Mouse (Mus musculus) cerebellum, postnatal 4 days (tissue): ENCODE results near the gene Akp3.
A peak's percentile ranks its signal among the peaks of the same experiment; 100 is the strongest.

Experiments used
- DNase-seq, 2 experiments: peaks; one replicate each; pipeline ENCODE4 v3.0.0; 2022; ENCODE audit warnings: low spot score in 2 of 2, mixed read lengths in 1 of 2

The Akp3 gene

DNA sequence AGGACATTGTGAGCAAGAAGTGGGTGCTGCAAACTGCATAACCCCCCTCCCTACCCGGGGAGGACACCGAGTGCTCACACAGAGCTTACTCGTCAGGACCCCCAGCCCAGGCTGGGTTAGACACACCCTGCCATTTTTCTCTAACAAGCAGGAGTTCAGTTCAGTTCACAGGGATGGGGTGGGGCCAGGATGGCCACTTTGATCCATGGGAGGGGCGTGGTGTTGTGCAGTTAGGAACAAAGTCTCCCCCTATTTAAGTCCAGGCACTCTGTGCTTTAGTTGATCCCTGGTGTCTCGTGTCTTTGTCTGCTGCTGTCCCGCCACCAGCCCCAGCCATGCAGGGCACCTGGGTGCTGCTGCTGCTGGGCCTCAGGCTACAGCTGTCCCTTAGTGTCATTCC, at the start of gene Akp3:
Gene Akp3 (plus strand): TSS at position 301 of the 400 bp plus-strand sequence.
- no peak for DNase-seq

DNA sequence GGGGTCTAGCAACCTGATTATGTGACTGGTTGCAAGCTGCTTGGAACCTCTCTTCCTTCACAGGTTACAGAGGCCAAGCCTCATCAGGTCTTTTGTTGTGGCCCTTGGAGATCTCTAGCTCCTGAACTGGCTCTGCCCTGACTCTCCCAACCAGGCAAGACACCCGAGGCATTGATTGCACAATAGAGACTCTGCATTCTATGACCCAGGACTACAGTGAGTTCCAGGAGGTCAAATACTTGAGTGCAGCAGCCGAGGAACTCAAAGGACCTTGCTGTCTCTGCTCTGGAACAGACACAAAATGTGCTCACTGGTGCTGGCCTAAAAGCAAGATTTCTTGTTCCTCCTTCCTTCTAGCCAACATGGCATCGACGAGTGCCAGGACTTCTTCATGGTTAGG, 38.6 kb upstream of the Akp3 start:
- no peak for DNase-seq

DNA sequence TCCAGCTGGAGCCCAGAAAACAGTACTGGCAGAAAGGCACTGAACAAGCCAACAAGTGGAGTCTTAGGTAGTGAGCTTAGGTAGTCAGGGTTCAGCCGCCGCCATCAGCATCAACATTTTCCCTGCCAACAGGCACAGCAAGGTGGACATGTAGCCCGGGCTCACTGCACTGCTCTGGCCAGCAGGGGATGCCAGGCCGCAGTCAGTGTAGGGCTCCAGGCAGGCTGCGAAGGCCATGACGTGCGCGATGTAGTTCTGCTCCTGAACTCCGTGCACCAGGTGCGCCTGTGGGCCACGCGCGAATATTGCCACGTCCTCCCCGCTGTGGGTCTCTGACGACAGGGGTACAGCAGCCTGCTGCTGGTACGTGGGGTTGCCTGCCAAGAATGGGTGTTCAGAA, 37.8 kb upstream of the Akp3 start:
- DNase-seq = no peak

DNA sequence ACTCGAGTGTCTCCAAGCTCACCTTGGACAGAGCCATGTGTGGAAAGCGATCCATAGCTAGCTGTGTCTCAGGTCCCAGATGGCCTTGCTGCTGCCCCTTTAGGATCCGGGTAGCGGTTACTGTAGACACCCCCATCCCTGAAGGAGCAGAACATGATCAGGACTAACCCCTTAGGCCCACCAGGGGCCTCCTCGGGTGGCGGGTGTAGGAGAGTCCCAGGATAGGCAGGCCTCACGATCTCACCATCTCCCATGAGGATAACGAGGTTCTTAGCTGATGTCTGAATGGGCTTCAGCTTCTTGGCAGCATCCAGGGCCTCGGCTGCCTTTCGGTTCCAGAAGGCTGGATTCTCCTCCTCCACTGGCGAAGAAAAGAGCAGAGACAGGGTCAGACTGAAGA, 35.5 kb upstream of the Akp3 start:
- no peak for DNase-seq

DNA sequence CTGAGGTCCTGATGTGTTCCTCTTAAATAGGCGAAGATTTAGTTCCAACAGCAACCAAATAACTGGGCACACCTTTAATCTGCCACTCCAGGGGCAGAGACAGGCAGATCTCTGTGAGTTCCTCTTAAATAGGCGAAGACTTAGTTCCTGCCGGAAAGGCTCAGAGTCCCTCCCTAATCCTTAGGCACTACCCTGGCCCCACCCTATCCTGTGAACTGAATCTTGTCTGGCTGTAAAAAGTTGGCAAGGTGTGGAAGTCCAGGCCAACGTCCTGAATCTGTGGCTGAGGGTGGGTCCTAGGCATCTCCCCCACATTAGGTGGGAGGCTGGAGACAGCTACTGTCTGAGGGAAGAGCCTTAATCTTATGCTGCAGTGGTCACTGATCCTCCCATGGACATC, 34.9 kb upstream of the Akp3 start, which contains the start of gene Alppl2:
Gene Alppl2 (minus strand): TSS at position 101 of the 400 bp plus-strand sequence.
- no peak for DNase-seq

DNA sequence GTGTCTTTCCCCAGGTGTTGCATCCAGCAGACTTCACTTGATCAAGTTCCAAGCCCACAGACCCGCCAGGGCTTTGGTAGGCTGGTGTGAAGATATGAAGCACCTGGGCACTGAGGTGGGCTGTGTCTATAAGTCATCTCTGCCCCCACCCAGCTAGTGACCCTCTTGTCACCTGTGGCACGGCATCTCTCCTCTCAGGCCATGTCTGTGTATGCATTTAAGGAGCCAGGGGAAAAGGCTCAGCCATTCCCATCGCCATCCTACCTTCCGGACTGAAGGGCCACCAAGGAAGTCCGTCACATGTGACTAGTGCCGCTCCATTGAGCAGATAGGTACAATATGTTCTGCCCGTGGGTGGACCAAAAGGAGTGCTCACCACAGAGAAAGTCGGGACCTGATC, 29.1 kb upstream of the Akp3 start:
- no peak for DNase-seq

DNA sequence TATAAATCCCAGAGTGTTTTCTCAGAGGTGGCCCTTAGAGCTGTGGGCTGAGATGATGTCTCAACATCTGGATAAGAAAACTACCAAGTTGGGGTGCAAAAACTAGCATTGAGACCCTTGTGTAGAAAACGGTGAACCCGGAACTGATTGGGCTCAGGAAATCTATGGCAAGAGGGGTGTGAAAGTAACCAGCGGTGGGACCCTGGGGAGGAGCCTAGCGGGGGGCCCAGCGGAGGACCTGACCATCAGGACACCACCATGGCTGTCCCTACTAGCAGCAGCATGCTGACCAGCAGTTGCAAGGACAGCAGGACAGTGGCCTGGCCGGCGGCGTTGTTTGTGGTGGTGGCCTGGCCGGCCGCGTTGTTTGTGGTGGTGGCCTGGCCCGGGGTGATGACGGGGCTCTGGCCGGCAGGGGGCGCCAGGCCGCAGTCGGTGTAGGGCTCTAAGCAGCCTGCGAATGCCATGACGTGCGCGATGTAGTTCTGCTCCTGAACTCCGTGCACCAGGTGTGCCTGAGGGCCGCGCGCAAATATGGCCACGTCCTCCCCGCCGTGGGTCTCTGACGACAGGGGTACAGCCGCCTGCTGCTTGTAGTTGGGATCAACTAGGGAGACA, 26.3 kb upstream of the Akp3 start:
- peak; percentile 35 to 72 for DNase-seq

DNA sequence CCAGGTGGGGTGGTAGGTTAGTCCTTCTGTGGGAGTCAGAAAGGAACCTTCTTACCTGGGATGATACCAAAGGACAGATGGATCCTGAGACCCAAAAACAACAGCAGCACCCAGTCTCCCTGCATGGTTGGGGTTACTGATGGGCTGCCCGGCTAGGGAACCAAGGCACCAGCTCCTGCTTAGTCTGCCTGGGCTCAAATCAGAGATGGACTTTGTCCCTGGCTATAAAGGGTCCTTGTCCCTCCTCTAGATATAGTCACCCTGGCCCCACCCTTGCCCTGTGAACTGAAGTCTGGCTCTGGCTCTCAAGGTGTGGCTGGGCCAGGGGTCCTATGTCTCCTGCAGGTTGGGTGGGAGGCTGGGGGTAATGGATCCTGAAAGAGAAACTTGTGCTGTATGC, 23.4 kb upstream of the Akp3 start, which contains the start of gene Alpi:
Gene Alpi (minus strand): TSS at position 196 of the 400 bp plus-strand sequence.
- no peak for DNase-seq

DNA sequence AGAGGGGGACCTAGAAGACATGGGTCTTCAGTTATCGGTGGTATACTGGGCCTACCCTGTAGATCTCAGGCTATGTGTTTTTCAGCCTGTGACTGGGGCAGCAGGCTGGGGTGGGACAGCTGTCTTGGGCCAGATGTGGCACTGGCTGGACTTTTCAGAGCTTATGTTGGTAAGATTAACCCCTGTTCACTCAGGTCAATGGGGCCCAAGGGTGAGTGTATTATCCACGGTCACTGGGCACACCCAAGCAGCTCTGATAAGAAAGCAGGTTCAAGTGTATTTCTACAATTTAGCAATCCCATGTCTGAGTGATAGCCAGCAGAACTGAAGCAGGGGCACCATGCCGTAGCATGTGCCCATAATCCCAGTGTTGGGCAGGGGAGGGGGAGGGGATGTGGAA, 22.7 kb upstream of the Akp3 start:
- no peak for DNase-seq

DNA sequence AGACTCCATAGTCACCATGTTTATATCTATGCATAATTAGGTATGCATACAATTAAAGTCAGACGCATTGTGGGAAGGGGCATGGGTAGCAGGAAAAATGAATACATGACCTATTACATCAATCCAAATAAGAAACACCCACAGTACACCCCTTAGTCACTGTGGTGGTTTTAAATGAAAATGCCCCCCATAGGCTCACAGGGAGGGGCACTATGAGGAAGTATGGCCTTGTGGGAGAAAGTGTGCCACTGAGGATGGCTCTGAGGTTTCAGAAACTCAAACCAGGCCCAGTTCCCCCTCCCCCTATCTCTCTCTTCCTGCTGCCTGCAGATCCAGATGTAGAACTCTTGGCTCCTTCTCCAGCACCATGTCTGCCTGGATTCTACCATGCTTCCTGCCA, 20.8 kb upstream of the Akp3 start:
- DNase-seq = no peak

DNA sequence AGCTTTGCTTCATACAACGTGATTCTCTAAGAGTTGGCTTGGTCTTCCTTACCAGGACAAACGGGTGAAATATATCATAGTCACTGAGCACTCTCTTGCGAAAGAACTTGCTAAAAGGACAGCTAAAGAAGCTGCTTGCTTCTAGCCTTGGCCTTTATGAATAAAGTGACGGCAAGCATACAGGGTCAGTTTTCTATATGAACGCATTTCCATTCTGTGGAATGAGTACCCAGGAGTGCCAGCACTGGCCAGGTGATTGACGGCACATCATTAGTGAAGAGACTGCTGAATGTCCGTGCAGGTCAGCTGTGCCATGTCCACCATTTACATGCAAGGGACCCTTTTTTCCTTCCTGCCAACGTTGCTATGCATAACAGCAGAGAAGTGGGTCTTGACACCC, 18.2 kb upstream of the Akp3 start:
- no peak for DNase-seq

DNA sequence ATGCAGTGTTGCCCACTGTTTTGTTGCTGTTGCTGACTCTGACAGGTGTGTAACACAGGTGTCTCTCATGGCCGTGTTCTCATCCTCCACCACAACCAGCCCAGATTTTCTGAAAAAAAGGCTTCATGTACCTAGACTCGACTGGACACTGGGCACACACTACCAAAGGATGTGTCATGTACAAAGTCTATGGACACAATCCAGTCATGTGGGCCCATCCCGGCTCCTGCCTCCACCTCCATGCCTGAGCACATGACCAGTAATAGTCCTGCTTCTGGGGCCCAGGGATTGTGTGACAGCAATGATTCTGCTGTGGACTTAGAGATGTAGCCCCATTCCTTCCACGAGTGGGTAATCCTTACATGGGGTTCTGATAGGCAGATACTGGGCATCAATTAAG, 16.2 kb upstream of the Akp3 start:
- DNase-seq = no peak

DNA sequence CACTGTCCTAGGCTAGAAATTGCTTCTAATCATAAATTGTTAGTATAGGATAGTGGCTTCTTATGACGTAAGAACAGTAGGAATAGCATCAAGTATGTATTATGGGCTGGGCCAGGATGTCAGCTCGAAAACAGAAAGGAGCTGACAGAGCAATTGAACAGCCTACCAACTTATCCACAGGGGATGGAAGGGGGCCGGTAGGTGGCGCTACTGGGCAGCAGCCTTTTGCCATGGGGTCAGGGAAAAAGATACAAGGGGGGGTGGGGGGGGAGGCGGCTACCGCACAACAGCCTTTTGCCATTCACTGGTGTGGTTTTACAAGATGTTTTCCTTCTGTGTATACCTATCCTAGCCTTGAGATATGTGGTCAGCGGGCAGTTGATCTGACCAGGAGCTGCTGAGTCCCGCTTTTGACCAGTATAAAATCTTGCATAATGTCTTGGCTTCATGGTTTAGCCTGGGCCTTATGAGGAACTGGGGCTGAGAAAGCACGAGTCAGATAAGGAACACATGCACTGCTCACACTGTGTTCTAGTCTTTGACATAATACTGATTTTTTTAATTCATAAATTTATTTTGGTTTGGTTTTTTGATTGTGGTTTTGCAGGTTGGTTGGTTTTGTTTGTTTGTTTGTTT, 12.9 kb upstream of the Akp3 start:
- DNase-seq = peak in 1 of 2 experiments; percentile 52

DNA sequence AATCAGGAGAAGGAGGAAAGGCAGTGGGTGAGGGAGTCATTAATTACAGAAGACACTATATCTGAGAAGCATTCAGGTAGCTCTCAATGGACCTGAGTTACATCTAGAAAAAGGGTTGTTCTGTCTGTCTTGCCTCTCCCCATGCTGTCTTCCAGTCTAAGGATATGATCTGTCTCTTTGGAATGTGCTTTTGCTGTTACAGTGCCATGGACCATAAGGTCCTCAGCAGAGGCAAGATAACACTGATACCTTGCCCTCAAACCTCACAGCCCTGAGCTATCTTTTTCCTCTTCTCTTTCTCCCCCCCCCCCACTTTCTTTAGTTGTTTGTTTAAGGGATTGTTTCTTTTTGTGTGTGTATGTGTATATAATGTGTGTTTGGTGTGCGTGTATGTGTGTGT, 10.0 kb upstream of the Akp3 start:
- no peak for DNase-seq

DNA sequence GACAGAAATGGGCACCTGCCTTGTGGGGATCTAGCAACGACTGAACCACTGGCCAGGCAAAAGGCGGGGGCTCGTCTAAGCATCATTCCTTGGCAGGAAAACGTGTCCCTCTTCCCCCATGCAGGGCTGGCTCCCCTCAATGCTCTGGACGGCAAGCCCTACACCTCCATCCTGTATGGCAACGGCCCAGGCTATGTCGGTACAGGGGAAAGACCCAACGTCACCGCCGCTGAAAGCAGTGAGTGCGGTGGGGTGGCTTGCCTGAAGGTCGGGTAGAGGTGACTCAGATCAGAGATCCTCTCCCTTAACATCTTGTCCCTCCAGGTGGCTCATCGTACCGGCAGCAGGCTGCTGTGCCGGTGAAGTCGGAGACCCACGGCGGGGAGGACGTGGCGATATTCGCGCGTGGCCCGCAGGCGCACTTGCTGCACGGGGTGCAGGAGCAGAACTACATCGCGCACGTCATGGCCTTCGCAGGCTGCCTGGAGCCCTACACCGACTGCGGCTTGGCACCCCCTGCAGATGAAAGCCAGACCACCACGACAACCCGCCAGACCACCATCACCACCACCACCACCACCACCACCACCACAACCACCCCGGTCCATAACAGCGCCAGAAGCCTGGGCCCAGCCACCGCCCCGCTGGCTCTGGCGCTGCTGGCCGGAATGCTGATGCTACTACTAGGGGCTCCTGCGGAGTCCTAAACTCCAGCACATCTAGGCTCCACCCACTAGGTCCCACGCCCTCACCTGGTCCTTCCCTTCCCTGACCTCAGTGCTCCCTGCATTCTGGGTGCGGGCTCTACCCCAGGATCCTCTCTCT, 2.6 kb downstream of the Akp3 start:
- DNase-seq = peak in 1 of 2 experiments; percentile 41

DNA sequence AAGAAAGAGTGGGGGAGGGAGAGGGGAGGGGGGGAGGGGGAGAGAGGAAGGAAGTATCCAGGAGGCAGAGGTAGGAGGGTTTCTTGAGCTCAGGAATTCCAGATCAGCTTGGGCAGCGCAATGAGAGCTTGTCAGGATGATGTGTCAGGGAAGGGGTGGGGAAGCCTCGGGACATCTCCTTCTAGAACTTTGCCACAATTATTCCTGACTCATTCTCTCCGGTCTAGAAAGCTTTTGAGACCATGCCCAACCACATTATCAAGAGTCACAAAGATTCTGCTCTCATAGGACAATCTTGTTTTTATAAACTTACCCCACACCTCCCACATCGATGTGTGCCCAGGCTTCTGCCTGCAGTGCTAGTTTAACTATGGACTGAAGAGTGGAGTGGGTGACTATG, 7.0 kb downstream of the Akp3 start:
- DNase-seq = no peak

DNA sequence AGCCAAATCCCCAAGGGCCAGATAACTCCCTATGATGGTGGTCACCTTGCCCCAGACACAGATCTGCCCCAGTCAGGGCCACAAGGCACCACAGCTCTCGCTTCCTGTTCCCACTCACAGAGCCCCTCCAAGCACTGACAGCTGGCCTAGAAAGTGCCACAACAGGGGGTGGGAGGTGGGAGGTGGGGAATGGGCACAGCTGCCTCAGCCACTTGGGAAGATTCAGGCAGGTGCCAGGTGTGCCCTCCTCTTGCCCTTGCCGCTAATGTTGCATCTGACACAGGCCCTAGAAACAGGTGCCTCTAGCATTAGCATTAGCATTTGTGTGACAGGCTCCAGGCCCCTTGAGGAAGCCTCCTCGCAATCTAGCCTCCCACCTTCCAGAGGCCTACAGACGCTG, 16.8 kb downstream of the Akp3 start:
- no peak for DNase-seq

DNA sequence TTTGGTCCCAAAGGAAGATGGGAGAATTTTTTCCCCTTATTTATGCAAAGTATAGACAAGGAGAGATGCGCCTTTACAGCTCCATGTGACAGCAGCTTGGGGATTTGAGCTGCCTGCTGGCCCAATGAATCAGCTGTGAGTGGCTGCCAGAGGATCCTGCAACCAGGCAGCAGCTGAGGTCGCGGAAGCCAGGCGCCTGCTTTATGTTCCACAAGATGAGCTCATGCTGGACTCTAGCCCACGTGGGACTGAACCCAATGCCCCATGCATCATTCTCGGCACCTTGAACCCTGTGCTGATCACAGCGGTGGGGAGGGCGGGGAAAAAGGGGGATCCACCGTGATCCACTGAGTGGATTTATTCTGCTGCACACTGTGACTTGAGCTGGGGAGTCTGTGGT, 17.7 kb downstream of the Akp3 start:
- no peak for DNase-seq

DNA sequence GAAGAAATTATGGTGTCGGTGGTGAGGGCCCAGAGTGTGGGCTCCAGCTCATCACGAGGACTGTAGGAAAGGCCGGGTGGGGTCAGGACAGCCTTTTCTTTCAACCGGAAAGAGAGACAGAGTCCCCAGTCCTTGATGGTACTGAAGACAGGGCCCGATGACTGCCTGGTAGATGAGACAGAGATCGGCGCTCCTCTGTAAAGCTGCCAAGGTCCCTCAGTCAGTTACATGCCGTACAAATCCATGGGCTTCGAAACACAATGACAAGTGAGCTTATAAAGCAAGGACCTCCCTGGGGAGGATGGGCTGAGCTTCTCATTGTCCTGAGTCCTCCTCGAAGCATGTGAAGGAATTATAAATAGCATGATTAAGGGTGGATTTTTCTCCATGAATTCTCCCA, 18.4 kb downstream of the Akp3 start:
- no peak for DNase-seq

DNA sequence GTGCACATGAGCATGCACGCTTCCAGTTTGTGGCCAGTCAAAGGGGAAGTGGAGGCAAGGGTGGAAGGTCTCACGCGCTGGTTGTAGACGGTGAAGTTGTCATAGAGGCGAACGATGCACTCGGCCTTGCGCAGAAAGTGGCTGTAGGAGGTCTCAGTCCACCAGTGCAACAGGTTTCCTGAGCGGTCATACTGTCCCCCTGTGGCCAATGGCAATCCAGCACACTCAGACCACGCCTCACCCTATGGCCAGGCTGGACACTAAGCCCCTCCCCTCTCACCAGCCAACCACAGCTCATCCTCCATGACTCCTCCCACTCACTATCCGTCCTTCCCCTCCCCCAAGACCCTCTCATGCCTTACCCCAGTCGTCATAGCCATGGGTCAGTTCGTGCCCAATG, 24.6 kb downstream of the Akp3 start:
- no peak for DNase-seq

DNA sequence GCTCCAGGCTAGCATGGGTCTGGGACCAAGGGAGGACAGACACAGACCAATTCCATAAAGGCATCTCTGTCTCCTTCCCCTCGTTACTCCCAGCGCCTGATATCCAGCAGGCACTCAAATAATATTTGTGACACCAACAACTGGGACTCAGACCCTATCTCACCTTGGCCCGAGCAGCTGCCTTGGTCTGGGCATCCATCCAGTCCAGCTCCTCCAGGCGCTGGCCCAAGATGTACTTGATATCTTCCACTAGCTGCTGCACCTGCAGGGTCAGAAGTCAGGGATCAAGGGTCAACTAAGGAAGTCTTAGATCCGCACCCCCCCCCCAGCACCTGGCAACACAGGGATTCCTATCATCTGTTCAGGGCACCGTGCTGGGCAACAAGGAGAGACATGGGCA, 26.5 kb downstream of the Akp3 start:
- no peak for DNase-seq

DNA sequence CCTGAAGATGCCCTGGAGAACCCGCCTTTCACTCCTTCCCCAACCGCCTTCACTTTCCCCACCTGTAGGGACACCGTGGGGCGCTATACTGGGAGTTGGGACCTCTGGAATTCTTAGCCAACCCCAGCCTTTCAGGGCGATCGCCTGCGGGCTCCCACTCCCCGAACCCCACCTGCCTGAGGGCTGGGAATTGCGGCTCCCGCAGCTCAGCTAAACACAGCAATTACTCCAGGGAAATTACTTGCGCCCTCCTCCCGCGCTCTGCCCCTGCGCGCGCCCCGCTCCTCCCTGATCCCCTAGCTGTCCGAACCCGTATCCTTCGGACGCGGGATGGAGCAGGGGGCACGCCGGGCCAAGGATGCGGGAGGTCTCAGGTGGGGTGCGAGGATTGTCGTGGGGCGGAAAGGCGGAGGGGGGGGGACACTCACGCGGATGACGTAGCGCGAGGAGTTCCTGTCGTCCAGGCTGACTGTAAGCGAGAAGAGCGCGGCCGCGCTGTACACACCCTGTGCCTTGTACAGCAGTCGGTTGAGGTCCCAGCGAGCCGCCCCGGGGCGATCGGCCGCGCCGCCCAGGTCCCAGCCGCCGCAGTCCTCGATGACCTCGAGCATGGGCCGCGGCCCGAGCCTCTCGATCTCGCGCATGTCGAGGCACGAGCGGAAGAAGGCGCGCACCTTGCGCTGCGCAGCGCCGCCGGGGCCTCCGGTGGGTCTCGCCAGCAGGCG, 29.2 kb downstream of the Akp3 start:
- no peak for DNase-seq
